Mouse (Mus musculus): ENCODE data around the gene Prkg1. TPM values are rescaled to one million over a fixed set of nuclear protein-coding genes. Genes with fewer than 3 reads are reported as not detected.
"Not testable (repeated sequence)": the region's sequence is repeated elsewhere in the genome, so short reads cannot be mapped to it uniquely, and the experiment has no call there.

The Prkg1 gene
- polyA plus RNA-seq, 1 experiment from 2014 or later, result 11.5 TPM

DNA sequence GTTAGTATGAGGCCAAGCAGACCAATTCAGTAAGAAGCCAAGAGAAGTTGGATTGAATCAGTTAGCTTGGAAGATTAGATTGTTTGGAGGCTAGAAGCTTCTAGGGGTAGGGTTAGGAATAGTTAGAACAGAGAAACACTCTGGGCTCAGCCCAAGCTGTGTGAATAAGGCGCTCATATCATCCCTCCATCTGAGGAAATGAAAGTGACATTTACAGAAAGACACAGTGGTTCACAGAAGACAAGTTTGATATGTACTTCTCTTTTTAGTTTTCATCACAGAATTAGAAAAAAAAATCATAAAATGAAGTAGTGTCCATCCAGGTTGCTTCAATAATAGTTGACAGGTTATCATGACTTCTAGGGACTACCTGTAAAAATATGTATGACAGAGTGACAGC is 541.4 kb downstream of the Prkg1 start:
- 88% methylated on average over 1 of the region's 1 CpGs for WGBS
- no peak for ATAC-seq (ENCODE audit: low FRiP score, low read depth)
- no peaks in the 10 kb centered on the region for H3K9me3 ChIP-seq
- H3K27me3 ChIP-seq (replicated peaks), result no peaks in the 10 kb centered on the region
- H3K9ac ChIP-seq, result no peak overlapping the region
- no peaks in the 10 kb centered on the region for H3K36me3 ChIP-seq
- no peak overlapping the region for H3K4me2 ChIP-seq (replicated peaks)
- no peak overlapping the region for H3K27ac ChIP-seq
- H3K4me3 ChIP-seq, result no peak overlapping the region
- H3K4me1 ChIP-seq, result no peaks in the 10 kb centered on the region

DNA sequence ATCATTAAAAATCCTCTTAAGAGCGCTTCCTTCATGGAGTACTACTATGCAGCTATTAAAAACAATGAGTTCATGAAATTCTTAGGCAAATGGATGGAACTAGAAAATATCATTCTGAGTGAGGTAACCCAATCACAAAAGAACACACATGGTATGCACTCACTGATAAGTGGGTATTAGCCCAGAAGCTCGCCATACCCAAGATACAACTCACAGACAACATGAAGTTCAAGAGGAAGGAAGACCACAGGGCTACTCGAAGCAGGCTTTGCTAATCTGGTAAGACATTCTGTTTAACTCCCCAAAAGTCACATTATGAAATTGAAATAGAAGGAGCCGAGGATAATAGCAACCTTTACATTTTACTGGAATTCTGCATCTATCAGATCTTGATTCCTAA is 545.6 kb downstream of the Prkg1 start:
- H3K36me3 ChIP-seq, result not testable (repeated sequence)
- 85% methylated on average over 4 of the region's 4 CpGs for WGBS

GRCm38 (mm10) chr19:31210850-31211249 is 554.0 kb downstream of the Prkg1 start:
- ATAC-seq (ENCODE audit: low FRiP score, low read depth), result no peak
- H3K9ac ChIP-seq, result no peak overlapping the region
- H3K4me3 ChIP-seq, result no peak overlapping the region
- H3K4me2 ChIP-seq (replicated peaks), result no peak overlapping the region
- no peaks in the 10 kb centered on the region for H3K27me3 ChIP-seq (replicated peaks)
- WGBS, result 79% methylated on average over 3 of the region's 3 CpGs
- no peaks in the 10 kb centered on the region for H3K36me3 ChIP-seq
- H3K9me3 ChIP-seq, result no peaks in the 10 kb centered on the region
- H3K27ac ChIP-seq, result no peak overlapping the region
- no peaks in the 10 kb centered on the region for H3K4me1 ChIP-seq

More for the DNA sequence above, 545.6 kb downstream of the Prkg1 start:
- not testable (repeated sequence) for H3K27me3 ChIP-seq (replicated peaks); H3K4me2 ChIP-seq (replicated peaks); H3K9me3 ChIP-seq; ATAC-seq (ENCODE audit: low FRiP score, low read depth); H3K4me1 ChIP-seq; H3K9ac ChIP-seq; H3K4me3 ChIP-seq; H3K27ac ChIP-seq

GRCm38 (mm10) chr19:31210449-31210848 is 554.4 kb downstream of the Prkg1 start:
- H3K4me3 ChIP-seq, result no peak overlapping the region
- H3K36me3 ChIP-seq, result no peaks in the 10 kb centered on the region
- no peak overlapping the region for H3K27ac ChIP-seq
- no peak overlapping the region for H3K4me2 ChIP-seq (replicated peaks)
- no peaks in the 10 kb centered on the region for H3K9me3 ChIP-seq
- no peaks in the 10 kb centered on the region for H3K27me3 ChIP-seq (replicated peaks)
- no peak overlapping the region for H3K9ac ChIP-seq
- 62% methylated on average over 2 of the region's 2 CpGs for WGBS
- H3K4me1 ChIP-seq, result no peaks in the 10 kb centered on the region
- no peak for ATAC-seq (ENCODE audit: low FRiP score, low read depth)

- Histone ChIP-seq H3K4me1 (peaks cover 4% of the 10 kb centered on the region), H3K9me3 (no peaks in the 10 kb centered on the region), H3K9ac (no peak overlapping the region), H3K36me3 (no peaks in the 10 kb centered on the region), H3K27me3 (replicated peaks) (no peaks in the 10 kb centered on the region), H3K4me2 (replicated peaks) (no peak overlapping the region), H3K4me3 (no peak overlapping the region), H3K27ac (no peak overlapping the region)
- no peak for ATAC-seq (ENCODE audit: low FRiP score, low read depth)
- WGBS, result 48% methylated on average over 5 of the region's 5 CpGs
Measured at GRCm38 (mm10) chr19:31199583-31199982, 565.2 kb downstream of the Prkg1 start.

DNA sequence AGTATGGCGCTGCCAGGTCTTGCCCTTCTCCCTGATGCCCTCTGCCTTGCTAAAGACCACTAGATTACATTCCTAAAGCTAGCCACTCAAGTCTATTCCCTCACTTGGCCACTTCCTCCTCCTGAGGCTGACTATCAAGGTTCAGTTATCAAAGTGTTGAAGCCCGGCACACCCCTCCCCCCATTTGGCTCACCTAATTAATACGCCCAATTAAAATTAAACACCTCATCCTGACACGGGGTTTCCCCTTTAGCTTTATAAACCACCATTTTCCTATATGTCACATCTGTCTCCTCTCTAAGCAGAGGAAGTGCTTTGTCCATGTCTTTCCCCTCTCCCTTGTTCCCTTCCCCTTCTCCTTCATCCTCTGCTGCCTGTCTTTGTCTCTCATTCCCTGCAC is 566.4 kb downstream of the Prkg1 start:
- ATAC-seq (ENCODE audit: low FRiP score, low read depth), result no peak

GRCm38 (mm10) chr19:31197076-31197475 is 567.8 kb downstream of the Prkg1 start:
- ATAC-seq (ENCODE audit: low FRiP score, low read depth), result no peak
- Histone ChIP-seq H3K4me3 (no peak overlapping the region), H3K27ac (no peak overlapping the region), H3K4me1 (peaks cover 4% of the 10 kb centered on the region), H3K4me2 (replicated peaks) (no peak overlapping the region), H3K9ac (no peak overlapping the region), H3K36me3 (no peaks in the 10 kb centered on the region), H3K9me3 (no peaks in the 10 kb centered on the region), H3K27me3 (replicated peaks) (no peaks in the 10 kb centered on the region)
- 87% methylated on average over 6 of the region's 6 CpGs for WGBS

More for the DNA sequence above, 566.4 kb downstream of the Prkg1 start:
- Histone ChIP-seq H3K36me3 (no peaks in the 10 kb centered on the region), H3K4me3 (no peak overlapping the region), H3K27ac (no peak overlapping the region), H3K4me1 (peaks cover 4% of the 10 kb centered on the region), H3K9me3 (no peaks in the 10 kb centered on the region), H3K27me3 (replicated peaks) (no peaks in the 10 kb centered on the region), H3K9ac (no peak overlapping the region), H3K4me2 (replicated peaks) (no peak overlapping the region)
- WGBS, result 77% methylated on average over 4 of the region's 4 CpGs

GRCm38 (mm10) chr19:31188559-31189218 is 576.1 kb downstream of the Prkg1 start:
- Histone ChIP-seq H3K27ac (no peak overlapping the region), H3K36me3 (no peaks in the 10 kb centered on the region), H3K9ac (no peak overlapping the region), H3K9me3 (no peaks in the 10 kb centered on the region), H3K27me3 (replicated peaks) (no peaks in the 10 kb centered on the region), H3K4me1 (no peaks in the 10 kb centered on the region), H3K4me2 (replicated peaks) (no peak overlapping the region), H3K4me3 (no peak overlapping the region)
- 88% methylated on average over 6 of the region's 6 CpGs for WGBS
- no peak for ATAC-seq (ENCODE audit: low FRiP score, low read depth)

- 88% methylated on average over 4 of the region's 4 CpGs for WGBS
- ATAC-seq (ENCODE audit: low FRiP score, low read depth), result no peak
Measured at GRCm38 (mm10) chr19:31180757-31181156, 584.1 kb downstream of the Prkg1 start.

DNA sequence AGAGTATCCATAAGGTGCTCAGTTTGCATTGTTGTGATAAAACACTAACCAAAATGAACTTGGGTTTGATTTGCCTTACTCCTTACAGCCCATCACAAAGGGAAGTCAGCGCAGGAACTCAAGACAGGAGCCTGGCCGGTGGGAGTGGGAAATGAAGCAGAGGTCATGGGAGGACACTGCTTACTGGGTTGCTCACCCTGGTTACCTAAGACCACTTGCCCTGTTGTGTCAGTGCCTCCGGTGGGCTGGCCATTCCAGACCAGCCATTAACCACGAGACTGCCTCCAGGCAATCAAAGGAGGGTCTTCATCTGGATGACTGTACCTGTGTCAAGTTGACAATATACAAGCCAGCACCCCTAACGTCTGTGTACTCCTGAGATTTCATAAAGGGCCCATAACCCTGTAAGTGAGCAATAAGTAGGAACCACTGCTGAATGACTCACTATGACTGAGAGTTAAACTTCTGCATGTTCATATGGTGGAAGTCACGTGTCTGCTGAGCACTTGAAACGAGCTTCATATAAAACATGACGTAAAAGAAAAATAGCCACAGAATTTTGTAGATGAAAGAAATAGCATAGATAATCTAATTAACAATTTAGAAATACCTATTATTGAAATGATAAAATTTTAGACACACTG is 587.4 kb downstream of the Prkg1 start:
- Histone ChIP-seq H3K27me3 (replicated peaks) (no peaks in the 10 kb centered on the region), H3K9me3 (no peaks in the 10 kb centered on the region), H3K9ac (no peak overlapping the region), H3K27ac (no peak overlapping the region), H3K4me2 (replicated peaks) (no peak overlapping the region), H3K4me1 (no peaks in the 10 kb centered on the region), H3K4me3 (no peak overlapping the region), H3K36me3 (no peaks in the 10 kb centered on the region)
- ATAC-seq (ENCODE audit: low FRiP score, low read depth), result no peak
- WGBS, result 86% methylated on average over 8 of the region's 8 CpGs

More at GRCm38 (mm10) chr19:31180757-31181156, 584.1 kb downstream of the Prkg1 start:
- H3K4me3 ChIP-seq, result no peak overlapping the region
- H3K9ac ChIP-seq, result no peak overlapping the region
- H3K4me1 ChIP-seq, result no peaks in the 10 kb centered on the region
- H3K27me3 ChIP-seq (replicated peaks), result no peaks in the 10 kb centered on the region
- no peak overlapping the region for H3K27ac ChIP-seq
- H3K4me2 ChIP-seq (replicated peaks), result no peak overlapping the region
- H3K9me3 ChIP-seq, result no peaks in the 10 kb centered on the region
- H3K36me3 ChIP-seq, result no peaks in the 10 kb centered on the region

DNA sequence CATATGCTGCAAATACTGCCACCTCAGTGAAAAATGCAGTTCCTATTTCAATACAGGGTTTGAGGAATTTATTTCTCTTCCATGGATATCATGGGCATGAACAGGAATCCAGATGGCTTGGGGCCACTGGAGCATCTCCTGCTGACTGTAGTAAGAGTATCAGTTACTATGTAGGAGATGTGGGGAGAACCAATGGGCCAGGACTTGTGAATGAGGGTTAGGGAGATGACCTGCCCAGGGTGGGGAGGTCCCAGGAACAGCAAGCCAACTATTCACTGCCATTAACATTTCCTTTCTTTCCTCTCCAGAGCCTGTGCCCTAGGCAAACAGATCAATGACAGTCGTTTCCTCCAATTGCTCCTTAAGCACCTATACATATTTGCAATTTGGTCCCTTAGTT is 593.8 kb downstream of the Prkg1 start:
- H3K9ac ChIP-seq, result no peak overlapping the region
- H3K4me1 ChIP-seq, result no peaks in the 10 kb centered on the region
- no peaks in the 10 kb centered on the region for H3K9me3 ChIP-seq
- no peak overlapping the region for H3K27ac ChIP-seq
- H3K4me3 ChIP-seq, result no peak overlapping the region
- WGBS, result 24% methylated on average over 1 of the region's 1 CpGs
- H3K36me3 ChIP-seq, result no peaks in the 10 kb centered on the region
- no peak for ATAC-seq (ENCODE audit: low FRiP score, low read depth)
- H3K27me3 ChIP-seq (replicated peaks), result no peaks in the 10 kb centered on the region
- H3K4me2 ChIP-seq (replicated peaks), result no peak overlapping the region

DNA sequence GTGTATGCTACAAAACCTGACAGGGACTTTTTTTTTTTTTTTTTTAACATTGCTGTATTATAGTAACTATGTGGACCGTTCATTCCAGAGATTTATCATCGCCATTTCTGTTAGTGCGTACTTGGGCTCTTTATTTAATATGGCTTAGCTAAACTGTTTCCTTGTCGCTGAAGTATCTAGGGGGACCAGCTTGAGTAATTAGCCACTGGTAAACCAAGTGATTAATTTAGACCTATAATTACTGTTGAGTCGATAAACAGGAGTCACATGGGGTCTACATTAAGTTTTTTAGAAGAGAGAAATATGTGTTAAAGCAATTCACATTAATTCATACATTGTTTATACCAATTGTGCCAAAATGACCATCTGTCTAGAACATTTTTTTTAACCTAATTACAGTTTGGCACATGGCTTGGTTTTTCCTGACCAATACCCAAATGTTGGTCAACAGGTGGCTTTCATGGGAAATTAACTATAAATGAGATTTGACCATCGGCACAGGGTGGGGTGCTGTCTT is 605.8 kb downstream of the Prkg1 start:
- 91% methylated on average over 6 of the region's 6 CpGs for WGBS
- no peak overlapping the region for H3K4me2 ChIP-seq (replicated peaks)
- no peak overlapping the region for H3K27ac ChIP-seq
- no peaks in the 10 kb centered on the region for H3K27me3 ChIP-seq (replicated peaks)
- no peak overlapping the region for H3K9ac ChIP-seq
- no peaks in the 10 kb centered on the region for H3K4me1 ChIP-seq
- no peaks in the 10 kb centered on the region for H3K9me3 ChIP-seq
- H3K36me3 ChIP-seq, result no peaks in the 10 kb centered on the region
- H3K4me3 ChIP-seq, result no peak overlapping the region
- ATAC-seq (ENCODE audit: low FRiP score, low read depth), result no peak

GRCm38 (mm10) chr19:31153399-31153798 is 611.4 kb downstream of the Prkg1 start:
- 64% methylated on average over 5 of the region's 5 CpGs for WGBS
- ATAC-seq (ENCODE audit: low FRiP score, low read depth), result no peak
- H3K4me2 ChIP-seq (replicated peaks), result no peak overlapping the region

More at GRCm38 (mm10) chr19:31153399-31153798, 611.4 kb downstream of the Prkg1 start:
- no peaks in the 10 kb centered on the region for H3K9me3 ChIP-seq
- no peaks in the 10 kb centered on the region for H3K27me3 ChIP-seq (replicated peaks)
- H3K4me1 ChIP-seq, result no peaks in the 10 kb centered on the region
- no peaks in the 10 kb centered on the region for H3K36me3 ChIP-seq
- H3K4me3 ChIP-seq, result no peak overlapping the region
- H3K9ac ChIP-seq, result no peak overlapping the region
- H3K27ac ChIP-seq, result no peak overlapping the region

All from neural tube, embryonic 12.5 days (tissue).